Mouse (Mus musculus): ENCODE measurements around the gene Eif4g1. TPM values are rescaled to one million over a fixed set of nuclear protein-coding genes. Genes with fewer than 3 reads are reported as not detected.
A peak's percentile ranks its signal among the peaks of the same experiment; 100 is the strongest.

Gene Eif4g1
- total RNA-seq, 2 experiments from 2014 or later: 289 to 306 TPM

DNA sequence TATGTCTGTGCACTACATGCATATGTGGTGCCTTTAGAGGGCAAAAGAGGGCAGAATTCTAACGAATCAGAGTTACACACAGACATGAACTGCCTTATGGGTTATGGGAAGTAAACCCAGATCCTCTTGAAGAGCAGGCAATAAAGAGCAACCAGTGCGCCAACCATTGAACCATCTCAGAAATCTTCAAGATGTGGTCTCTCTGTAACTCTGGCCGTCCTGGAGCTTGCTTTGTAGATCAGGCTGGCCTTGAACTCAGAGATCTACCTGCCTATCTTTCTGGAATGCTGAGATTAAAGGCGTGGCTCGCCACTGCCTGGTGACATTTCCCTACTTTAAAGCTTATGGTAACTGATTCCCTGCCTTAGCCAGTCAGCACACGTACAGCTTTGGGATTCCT lies 3.8 kb downstream of the Eif4g1 start:
- no peak for DNase-seq (ENCODE audit: extremely low spot score in 1 of 2, low spot score in 1 of 2)

DNA sequence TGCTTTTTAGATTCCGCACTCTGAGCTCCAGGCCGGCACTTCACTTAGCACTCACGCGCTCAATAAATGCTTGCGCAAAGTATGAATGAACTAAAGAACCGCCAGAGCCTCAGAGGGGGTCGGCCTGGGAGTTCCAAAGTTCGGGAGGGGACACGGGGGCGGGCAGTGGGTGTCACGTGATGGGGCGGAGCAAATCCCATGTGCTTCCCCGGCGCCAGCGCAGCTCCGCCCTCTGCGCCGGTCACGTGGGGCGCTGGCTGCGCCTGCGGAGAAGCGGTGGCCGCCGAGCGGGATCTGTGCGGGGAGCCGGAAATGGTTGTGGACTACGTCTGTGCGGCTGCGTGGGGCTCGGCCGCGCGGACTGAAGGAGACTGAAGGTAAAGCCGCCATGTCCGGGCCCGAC lies 4.4 kb downstream of the Eif4g1 start:
- DNase-seq (ENCODE audit: extremely low spot score in 1 of 2, low spot score in 1 of 2): peak; percentile 87 to 93

DNA sequence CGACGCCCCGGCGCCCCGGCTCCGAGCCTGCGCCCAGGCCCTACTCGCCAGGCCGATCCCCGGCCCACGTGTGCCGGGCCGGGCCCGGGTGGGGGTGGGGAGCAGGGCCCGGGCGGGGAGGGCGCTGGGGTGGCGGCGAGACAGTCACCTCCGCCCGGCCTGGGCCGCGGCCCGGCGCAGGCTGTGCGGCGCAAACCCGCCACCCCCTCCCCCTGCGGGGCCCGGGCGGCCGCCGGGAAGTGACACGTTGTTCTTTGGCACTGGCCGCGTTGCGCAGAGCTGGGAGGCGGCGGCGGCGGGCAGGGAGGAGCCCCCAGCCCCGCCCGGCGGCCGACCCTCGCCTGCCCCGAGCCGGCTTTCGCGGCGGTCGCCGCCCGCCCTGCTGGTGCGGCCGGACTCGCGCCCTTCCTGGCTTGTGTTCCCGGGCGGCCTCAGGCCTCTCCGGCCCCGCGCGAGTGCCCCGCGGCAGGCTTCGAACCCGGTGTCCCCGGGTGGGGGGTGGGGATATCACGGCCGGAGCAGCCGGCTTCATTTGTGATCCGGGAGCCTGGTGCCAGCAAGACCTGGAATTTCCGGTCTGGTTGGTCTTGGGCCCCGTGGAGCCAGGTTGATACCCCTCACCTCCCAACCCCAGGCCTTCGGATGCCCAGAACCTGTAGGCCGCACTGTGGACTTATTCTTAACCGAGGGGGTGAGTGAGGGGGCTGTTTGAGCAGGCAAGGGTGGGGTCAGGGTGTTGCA lies 5.0 kb downstream of the Eif4g1 start:
- DNase-seq (ENCODE audit: extremely low spot score in 1 of 2, low spot score in 1 of 2): peak; percentile 18 to 29

DNA sequence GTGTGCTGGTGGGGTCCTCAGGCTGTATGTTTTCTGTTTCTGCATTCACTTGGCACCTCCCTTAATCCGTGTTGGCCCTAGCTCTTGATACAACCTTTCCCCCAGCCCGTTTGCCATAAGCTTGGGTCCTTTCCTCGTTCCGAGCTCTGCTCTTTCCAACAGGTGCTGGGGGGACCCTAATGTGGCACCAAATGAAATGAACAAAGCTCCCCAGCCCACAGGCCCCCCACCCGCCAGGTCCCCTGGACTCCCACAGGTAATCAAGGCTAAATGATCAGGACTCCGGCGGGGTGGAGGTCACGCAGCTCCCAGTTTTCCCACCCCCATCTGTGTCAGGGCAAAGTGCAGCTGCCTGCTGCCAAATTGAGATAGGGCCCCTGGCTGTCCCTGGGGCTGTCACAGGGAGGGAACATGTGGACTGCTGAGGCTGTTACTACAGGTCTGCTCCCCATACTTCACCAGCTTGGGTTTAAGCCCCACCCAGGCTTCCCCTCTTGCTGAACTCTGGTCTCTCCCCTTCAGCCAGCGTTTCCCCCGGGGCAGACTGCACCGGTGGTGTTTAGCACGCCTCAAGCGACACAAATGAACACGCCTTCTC lies 5.7 kb downstream of the Eif4g1 start:
- DNase-seq (ENCODE audit: extremely low spot score in 1 of 2, low spot score in 1 of 2): no peak

DNA sequence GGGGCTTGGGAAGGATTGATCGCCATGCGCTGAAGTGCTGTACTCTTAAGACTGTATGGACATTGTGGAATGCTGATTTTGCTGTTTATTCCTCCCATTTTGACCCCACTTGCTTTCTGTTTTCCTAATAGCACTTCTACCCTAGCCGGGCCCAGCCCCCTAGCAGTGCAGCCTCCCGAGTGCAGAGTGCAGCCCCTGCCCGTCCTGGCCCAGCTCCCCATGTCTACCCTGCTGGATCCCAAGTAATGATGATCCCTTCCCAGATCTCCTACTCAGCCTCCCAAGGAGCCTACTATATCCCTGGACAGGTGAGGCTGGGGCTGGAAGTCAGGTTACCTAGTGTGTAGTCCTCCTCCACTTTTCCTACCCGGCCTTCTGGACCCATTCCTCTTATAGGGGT lies 7.1 kb downstream of the Eif4g1 start:
- DNase-seq (ENCODE audit: extremely low spot score in 1 of 2, low spot score in 1 of 2): no peak

DNA sequence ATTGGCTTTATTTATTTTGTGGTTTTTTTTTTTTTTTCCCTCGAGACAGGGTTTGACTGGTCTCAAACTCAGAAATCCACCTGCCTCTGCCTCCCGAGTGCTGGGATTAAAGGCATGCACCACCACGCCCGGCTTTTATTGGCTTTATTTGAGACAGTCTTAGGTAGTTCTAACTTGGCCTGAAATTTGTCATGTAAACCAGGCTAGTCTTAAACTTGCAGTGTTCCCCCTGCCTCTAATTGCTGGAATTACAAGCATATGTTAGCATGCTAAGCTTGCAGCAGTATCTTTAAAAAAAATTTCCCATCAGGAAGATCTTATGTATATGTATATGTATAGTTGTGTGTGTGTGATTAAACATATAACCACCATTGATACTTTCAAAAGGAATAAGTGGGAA lies 8.6 kb downstream of the Eif4g1 start:
- no peak for DNase-seq (ENCODE audit: extremely low spot score in 1 of 2, low spot score in 1 of 2)

DNA sequence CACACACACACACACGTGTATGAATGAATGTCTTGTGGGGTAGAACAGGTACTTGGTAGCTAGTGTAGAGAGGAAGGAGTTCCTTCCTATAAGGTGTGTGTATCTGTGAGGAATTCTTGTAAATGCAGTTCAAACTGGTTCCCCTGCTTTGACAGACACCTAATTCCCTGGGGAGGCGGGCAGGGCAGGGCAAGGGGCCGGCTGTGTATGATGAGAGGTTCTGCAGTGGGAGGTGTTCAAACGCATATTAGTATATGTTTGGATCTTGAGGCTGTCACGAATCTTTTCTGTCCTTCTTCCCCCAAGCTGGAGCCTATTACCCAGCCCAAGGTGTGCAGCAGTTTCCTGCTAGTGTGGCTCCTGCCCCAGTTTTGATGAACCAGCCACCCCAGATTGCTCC lies 9.3 kb downstream of the Eif4g1 start:
- DNase-seq (ENCODE audit: extremely low spot score in 1 of 2, low spot score in 1 of 2): no peak

DNA sequence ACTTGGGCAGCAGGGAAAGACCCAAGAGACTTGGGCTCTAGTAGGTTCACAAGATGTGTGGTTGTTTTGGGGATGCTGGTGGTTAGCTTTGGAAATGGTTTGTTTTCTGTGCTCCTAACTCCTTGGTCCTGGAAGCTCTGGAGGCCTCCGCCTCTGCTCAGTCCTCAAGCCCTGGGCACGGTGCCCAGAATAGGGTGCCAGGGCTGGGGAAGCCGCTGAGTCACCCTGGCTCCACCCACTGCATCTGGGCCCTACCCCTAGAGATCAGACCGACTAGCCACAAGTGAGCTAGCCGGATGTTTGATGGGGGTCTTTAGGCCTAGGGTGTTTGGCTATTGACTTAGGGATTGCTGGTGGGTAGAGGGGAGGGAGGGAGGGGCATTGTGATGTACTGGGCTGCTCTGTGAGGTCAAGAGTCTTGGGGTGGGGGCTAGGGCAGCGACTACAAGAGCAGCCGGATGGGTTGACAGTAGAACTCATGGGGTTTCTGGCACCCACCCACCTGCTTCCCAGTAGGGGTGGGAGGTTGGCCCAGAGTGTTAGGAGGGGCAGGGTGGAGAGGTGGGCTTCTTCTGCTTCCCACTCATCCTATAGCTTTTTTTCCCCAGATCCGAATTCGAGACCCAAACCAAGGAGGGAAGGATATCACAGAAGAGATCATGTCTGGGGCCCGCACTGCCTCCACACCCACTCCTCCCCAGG lies 10.0 kb downstream of the Eif4g1 start:
- DNase-seq (ENCODE audit: extremely low spot score in 1 of 2, low spot score in 1 of 2): peak in 1 of 2 experiments; percentile 60

DNA sequence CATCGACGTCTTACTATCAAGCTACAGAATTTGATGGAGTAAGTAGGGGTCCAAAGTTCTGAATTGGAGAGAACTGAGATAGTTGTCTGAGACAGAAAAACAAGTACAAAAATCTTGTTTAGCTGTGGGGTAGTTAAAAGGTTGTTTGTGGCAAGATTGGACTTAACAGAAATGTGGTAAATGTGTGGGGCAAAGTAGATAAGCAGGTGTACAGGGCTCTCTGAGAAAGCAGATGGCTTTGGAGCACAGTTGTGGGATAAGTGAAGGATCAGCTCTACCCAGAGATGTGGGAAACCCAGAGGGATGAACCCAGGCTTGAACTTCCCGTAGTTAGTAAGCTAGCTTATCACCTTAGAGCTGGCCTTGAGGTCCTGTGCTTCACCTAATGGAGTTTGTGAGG lies 22.7 kb downstream of the Eif4g1 start:
- no peak for DNase-seq (ENCODE audit: extremely low spot score in 1 of 2, low spot score in 1 of 2)

DNA sequence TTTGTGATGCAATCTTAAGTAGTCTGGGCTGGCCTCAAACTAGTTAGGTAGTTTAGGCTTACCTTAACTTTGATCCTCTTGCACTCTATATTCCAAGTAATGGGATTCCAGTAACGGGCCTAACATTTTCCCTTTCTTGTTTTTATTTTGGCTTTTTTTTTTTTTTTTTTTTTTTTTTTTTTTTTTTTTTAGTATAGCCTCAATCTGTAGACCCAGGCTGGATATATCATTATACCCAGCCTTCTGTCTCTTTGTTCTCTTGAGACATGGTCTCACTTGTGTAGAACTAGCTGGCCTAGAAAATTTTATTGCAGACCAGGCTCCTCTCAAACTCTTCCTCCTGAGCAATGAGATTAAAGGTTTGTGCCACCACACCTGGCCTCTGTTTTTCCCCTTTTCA lies 23.5 kb downstream of the Eif4g1 start:
- DNase-seq (ENCODE audit: extremely low spot score in 1 of 2, low spot score in 1 of 2): no peak

DNA sequence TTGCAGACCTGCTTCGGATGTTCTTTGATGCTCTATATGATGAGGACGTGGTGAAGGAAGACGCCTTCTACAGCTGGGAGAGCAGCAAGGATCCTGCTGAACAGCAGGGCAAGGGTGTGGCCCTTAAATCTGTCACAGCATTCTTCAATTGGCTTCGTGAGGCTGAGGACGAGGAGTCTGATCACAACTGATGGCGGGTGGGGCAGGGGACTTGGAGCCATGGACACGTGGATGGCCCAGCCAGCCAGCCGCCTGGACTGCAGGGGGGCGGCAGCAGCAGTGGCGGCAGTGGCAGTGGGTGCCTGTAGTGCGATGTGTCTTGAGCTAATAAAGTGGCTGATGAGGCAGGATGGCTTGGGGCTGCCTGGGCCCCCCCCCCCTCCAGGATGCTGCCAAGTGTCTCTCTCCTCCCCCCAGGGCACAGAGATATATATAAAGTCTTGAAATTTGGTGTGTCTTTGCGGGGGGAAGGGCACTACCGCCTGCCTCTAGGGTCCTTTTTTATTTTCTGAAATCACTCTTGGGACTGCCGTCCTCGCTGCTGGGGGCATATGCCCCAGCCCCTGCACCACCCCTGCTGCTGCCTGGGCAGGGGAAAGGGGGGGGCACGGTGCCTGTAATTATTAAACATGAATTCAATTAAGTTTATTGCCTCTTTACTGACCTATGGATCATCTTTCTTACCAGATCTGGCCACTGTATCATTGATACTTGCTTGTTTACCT lies 24.3 kb downstream of the Eif4g1 start:
- DNase-seq (ENCODE audit: extremely low spot score in 1 of 2, low spot score in 1 of 2): peak in 1 of 2 experiments; percentile 25

DNA sequence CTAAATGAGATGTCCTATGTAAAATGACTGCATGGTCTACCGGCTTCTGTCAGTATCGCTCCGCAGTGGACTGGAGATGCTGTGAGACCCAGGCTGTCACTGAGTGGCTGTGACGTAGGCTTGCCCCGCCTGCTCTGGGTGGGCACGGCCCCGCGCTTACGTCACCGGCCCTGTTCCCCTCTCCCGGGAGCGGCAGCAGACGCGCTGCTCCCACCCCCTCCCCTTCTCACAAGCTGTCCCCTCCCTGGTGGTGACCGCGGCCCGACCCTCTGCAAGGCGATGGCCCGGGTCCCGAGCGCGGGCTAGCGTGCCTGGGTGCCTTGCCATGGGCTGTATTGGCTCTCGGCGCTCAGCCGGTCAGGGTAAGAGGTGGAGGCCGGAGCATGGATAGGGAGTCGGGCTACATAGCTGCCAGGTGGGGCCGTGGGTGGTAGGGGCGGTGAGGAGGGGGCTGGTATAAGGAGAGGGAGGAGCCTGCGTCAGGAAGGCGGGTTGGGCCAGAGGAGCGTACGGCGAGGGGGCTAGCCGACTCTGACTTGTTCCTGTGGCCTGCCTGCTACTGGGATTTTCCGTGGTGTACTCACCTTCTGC lies 25.1 kb downstream of the Eif4g1 start, which contains the start of gene Fam131a:
TSS of gene Fam131a (plus strand) at position 131 of the 591 bp plus-strand sequence.
- peak; percentile 87 to 90 for DNase-seq (ENCODE audit: extremely low spot score in 1 of 2, low spot score in 1 of 2)

DNA sequence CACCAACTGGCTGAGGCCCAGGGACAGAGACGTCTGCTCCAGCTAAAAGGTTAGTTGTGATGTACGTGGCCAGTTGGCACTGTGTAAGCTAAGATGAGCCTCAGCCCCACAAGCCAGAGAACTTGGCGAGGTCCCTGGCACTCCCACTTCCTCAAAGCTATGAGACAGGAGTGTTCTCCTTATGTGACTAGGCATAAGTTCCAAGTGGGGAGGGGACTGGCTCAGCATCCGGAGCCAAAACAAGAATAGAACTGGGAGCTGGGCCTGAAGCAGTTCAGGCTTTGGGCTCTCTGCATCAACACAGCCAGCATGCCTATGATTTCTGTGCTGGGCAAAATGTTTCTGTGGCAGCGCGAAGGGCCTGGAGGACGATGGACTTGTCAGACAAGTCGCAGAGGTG lies 26.7 kb downstream of the Eif4g1 start:
- DNase-seq (ENCODE audit: extremely low spot score in 1 of 2, low spot score in 1 of 2): peak in 1 of 2 experiments; percentile 62

DNA sequence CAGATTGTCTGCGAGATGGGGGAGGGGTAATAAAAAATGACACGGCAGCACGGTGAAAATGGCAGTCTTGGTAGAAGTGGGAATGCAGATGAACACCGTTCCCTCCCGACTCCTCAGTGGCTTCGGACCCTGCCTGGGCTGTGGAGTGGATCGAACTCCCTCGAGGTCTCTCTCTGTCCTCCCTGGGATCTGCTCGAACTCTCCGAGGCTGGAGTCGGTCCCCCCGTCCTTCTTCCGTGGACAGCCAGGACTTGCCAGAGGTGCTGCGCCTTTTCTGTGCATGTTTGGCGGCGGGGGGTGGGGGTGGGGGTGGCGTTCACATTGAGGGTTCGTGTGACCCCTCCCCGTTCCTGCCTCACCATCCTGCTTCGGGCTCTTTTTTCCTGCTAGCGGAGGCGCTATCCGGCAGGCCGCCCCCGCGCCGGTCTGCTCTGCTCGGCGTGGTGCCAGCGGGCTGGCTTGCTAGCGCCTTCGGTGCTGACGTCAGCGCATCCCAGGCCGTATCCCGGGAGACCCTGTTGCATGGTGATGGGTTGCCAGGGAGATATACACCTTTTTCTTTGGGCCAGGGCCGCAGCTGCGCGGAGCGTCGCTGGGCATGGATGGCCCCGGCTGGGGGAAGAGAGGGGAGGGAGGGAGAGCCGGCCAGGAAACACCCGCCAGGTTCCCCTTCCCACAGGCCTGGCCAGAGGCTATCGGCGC lies 27.7 kb downstream of the Eif4g1 start:
- DNase-seq (ENCODE audit: extremely low spot score in 1 of 2, low spot score in 1 of 2): peak; percentile 97 to 98

DNA sequence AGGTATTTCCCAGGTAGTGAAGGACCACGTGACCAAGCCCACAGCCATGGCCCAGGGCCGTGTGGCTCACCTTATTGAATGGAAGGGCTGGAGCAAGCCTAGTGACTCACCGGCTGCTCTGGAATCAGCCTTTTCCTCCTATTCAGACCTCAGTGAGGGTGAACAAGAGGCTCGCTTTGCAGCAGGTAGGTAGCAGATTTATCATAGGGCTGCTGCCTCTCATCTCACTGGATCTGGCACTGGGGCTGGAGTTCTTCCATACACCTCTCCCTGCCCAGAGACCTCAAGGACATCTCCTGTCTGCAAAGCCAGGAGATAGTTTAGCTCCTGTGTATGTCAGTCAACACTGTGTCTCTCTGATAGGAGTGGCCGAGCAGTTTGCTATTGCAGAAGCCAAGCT lies 31.2 kb downstream of the Eif4g1 start:
- no peak for DNase-seq (ENCODE audit: extremely low spot score in 1 of 2, low spot score in 1 of 2)

DNA sequence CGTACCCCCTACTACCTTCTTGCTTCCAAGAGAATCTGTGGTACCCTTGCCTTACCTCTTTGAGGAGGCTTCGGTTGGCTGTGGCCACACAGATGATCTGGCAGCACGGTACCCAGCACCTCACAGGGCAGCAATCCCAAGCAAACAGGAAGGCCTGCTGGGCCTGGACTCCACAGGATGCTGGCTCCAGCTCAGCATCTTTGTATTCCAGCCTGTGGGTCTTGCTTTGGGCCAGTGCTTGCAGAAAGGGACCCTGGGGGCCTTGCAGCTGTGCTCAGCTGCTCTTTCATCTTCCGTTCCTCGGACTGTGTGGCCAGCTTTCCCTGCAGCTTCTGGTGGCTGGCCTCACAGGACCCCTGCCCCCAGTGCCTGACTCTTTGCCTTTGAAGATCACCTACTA lies 31.9 kb downstream of the Eif4g1 start:
- DNase-seq (ENCODE audit: extremely low spot score in 1 of 2, low spot score in 1 of 2): no peak

DNA sequence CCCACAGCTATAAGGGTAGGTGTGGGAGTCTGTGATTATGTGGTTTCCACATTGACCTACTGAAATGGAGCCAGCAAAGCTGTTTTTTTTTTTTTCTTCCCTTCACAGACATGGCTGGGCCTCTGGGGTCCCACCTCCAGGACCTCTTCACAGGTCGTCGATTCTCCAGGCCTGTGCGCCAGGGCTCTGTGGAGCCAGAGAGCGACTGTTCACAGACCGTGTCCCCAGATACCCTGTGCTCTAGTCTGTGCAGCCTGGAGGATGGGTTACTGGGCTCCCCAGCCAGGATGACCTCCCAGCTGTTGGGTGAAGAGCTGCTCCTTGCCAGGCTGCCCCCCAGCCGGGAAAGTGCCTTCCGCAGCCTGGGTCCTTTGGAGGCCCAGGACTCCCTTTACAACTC lies 33.2 kb downstream of the Eif4g1 start:
- no peak for DNase-seq (ENCODE audit: extremely low spot score in 1 of 2, low spot score in 1 of 2)

DNA sequence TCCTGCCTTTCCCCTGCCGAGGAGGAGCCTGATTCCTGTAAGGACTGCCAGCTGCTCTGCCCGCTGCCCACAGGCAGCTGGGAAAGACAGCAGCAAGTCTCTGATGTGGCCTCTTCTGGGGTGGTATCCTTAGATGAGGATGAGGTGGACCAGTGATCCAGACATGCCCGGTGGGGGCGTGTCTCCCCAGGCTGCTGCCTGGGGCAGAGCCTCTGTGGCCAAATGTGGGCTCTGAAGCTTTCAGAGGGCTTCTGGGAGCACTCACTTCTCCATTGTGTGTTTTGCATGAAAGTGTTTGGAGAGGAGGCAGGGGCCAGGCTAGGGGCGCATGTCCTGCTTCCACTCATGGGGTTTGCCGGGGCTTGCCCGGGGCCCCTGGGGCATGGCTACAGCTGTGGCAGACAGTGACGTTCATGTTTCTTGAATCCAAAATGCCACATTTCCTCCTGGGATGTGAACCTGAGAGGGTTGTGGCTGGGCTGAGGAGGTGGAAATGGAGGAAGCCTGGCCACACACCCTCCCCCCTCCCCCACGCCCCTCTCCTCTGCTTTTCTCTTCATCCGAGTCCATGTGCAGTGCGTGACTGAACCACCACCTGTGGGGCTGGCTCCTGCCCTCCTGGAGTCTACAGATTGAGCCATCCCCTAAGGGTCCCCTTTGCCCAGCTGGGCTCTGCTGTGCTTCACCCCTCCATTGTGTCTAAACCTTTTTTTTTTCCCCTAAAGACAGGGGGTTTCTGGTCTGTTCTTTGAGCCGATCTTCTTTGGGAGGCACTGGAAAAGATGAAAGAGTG lies 33.8 kb downstream of the Eif4g1 start:
- DNase-seq (ENCODE audit: extremely low spot score in 1 of 2, low spot score in 1 of 2): no peak

DNA sequence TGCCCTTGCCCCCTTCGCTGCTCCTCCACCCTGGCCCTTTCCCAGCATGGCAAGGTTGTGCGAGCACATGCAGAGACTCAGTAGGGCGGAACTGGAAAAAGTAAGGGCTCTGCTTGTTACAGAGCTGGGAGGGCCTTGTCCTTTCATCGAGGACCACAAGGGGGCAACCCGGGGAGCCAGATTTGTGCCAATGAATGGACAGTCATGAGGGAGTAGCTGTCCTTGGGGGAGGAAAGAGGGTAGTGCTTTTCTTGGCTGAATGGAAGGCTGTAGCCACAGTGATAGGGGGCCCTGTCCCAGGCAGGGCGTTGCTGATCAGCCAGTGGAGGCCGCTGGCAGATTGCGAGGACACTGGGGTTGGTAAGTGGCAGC lies 34.4 kb downstream of the Eif4g1 start:
- no peak for DNase-seq (ENCODE audit: extremely low spot score in 1 of 2, low spot score in 1 of 2)

Measured in layer of hippocampus, postnatal 25 days (tissue).